Mouse (Mus musculus) cerebellum, adult 9-11 months (tissue): Measurements from ENCODE around the gene Rps5.
"Not testable (repeated sequence)": the region's sequence is repeated elsewhere in the genome, so short reads cannot be mapped to it uniquely, and the experiment has no call there.

Experiments
- DNase-seq: peaks from one replicate; pipeline ENCODE4 v3.0.0; 2022

The Rps5 gene

GRCm38 (mm10) chr7:12921705-12922465 lies at the start of gene Rps5:
Rps5 (plus strand) TSS chr7:12922290.
- DNase-seq: peak; percentile 99

- DNase-seq: no peak
Observed at GRCm38 (mm10) chr7:12874301-12874700, 47.8 kb upstream of the Rps5 start.

- DNase-seq: no peak
Observed at GRCm38 (mm10) chr7:12880036-12880435, 42.1 kb upstream of the Rps5 start.

- DNase-seq: not testable (repeated sequence)
Observed at GRCm38 (mm10) chr7:12880497-12880896, 41.6 kb upstream of the Rps5 start.

- peak; percentile 97 for DNase-seq
Observed at GRCm38 (mm10) chr7:12880911-12881660, 41.0 kb upstream of the Rps5 start, which contains the start of gene Zfp128. Zfp128 (plus strand) TSS chr7:12881177.

- DNase-seq: no peak
Observed at GRCm38 (mm10) chr7:12886563-12887266, 35.4 kb upstream of the Rps5 start.

- no peak for DNase-seq
Observed at GRCm38 (mm10) chr7:12887585-12887984, 34.5 kb upstream of the Rps5 start.

- DNase-seq: no peak
Observed at GRCm38 (mm10) chr7:12890928-12891327, 31.2 kb upstream of the Rps5 start.

GRCm38 (mm10) chr7:12891334-12891733 lies 30.8 kb upstream of the Rps5 start:
- DNase-seq: no peak

GRCm38 (mm10) chr7:12897655-12898410 lies 24.3 kb upstream of the Rps5 start, which contains the start of gene Zscan22:
Zscan22 (plus strand) TSS chr7:12897815.
- peak; percentile 95 for DNase-seq

- no peak for DNase-seq
Observed at GRCm38 (mm10) chr7:12901517-12901916, 20.6 kb upstream of the Rps5 start.

- DNase-seq: no peak
Observed at GRCm38 (mm10) chr7:12903623-12904022, 18.5 kb upstream of the Rps5 start.

GRCm38 (mm10) chr7:12905146-12905545 lies 16.9 kb upstream of the Rps5 start:
- DNase-seq: no peak

- peak; percentile 80 for DNase-seq
Observed at GRCm38 (mm10) chr7:12909498-12909962, 12.6 kb upstream of the Rps5 start.

GRCm38 (mm10) chr7:12910181-12910668 lies 11.9 kb upstream of the Rps5 start:
- peak; percentile 75 for DNase-seq

GRCm38 (mm10) chr7:12913556-12913955 lies 8.5 kb upstream of the Rps5 start:
- DNase-seq: no peak

GRCm38 (mm10) chr7:12920495-12920894 lies 1.6 kb upstream of the Rps5 start:
- peak; percentile 29 for DNase-seq

GRCm38 (mm10) chr7:12921318-12921704 lies 779 bp upstream of the Rps5 start:
- no peak for DNase-seq

- DNase-seq: peak; percentile 37
Observed at GRCm38 (mm10) chr7:12922729-12923128, 639 bp downstream of the Rps5 start.

- peak; percentile 69 for DNase-seq
Observed at GRCm38 (mm10) chr7:12926316-12926715, 4.2 kb downstream of the Rps5 start.

GRCm38 (mm10) chr7:12927191-12927680 lies 5.1 kb downstream of the Rps5 start, which contains the start of gene Rnf225:
Rnf225 (plus strand) TSS chr7:12927416.
- no peak for DNase-seq
